Mouse (Mus musculus) ES-E14 (cell line): Measurements from ENCODE around the gene Amdhd2. TPM values are rescaled to one million over a fixed set of nuclear protein-coding genes. Genes with fewer than 3 reads are reported as not detected.

Source experiments
- DNase-seq: peaks from one replicate; pipeline ENCODE4 v3.0.0-alpha.2; 2013; ENCODE audit warnings: low read depth, low spot score
- H3K27ac ChIP-seq: 2 replicates; pipeline ENCODE4 v1.5.1; 2012; ENCODE audit warnings: low read depth, mild to moderate bottlenecking, low read length, moderate library complexity, mixed read lengths; ENCODE audit not compliant: poor library complexity, insufficient read depth, severe bottlenecking
- H3K36me3 ChIP-seq: 2 replicates; pipeline ENCODE4 v1.6.1; 2012; ENCODE audit warnings: mild to moderate bottlenecking, low read length, moderate library complexity, mixed read lengths; ENCODE audit not compliant: control insufficient read depth, poor library complexity, insufficient read depth, severe bottlenecking
- H3K4me1 ChIP-seq, 2 experiments: fragments of 150-350 bp in 1 of 2; sonication (generic) in 1 of 2; 2 replicates each; pipeline ENCODE4 v1.6.1; 2012; ENCODE audit warnings: low read length in 2 of 2, mild to moderate bottlenecking in 1 of 2, mixed read lengths in 1 of 2; ENCODE audit not compliant: control insufficient read depth in 2 of 2, insufficient read depth in 2 of 2, poor library complexity in 1 of 2
- H3K4me3 ChIP-seq, 2 experiments: fragments of 150-350 bp in 1 of 2; sonication (generic) in 1 of 2; 2 replicates each; pipeline ENCODE4 v1.5.1; 2012; ENCODE audit warnings: low read length in 2 of 2, low read depth in 1 of 2, mild to moderate bottlenecking in 1 of 2, mixed read lengths in 1 of 2; ENCODE audit not compliant: insufficient read depth in 1 of 2, poor library complexity in 1 of 2, severe bottlenecking in 1 of 2
- H3K9ac ChIP-seq: 2 replicates; pipeline ENCODE4 v1.6.1; 2012; ENCODE audit warnings: low read depth, mild to moderate bottlenecking, low read length, mixed read lengths; ENCODE audit not compliant: poor library complexity, insufficient read depth, severe bottlenecking
- H3K9me3 ChIP-seq: fragments of 150-350 bp; sonication (generic); 2 replicates; pipeline ENCODE4 v1.6.1; 2012; ENCODE audit warnings: low read depth, mild to moderate bottlenecking, low read length; ENCODE audit not compliant: control insufficient read depth, insufficient read depth
- CHD2 ChIP-seq: IDR thresholded peaks from 2 replicates; pipeline ENCODE4 v1.6.1; 2014; ENCODE audit warnings: mild to moderate bottlenecking, low read depth, low read length, inconsistent platforms
- HCFC1 ChIP-seq: IDR thresholded peaks from 2 replicates; pipeline ENCODE4 v1.6.1; 2012; ENCODE audit warnings: low read length, inconsistent platforms, borderline replicate concordance; ENCODE audit not compliant: insufficient read depth
- MAFK ChIP-seq: IDR thresholded peaks from 2 replicates; pipeline ENCODE4 v1.6.1; 2014; ENCODE audit warnings: mild to moderate bottlenecking, low read depth, low read length, inconsistent platforms; ENCODE audit not compliant: insufficient read depth
- ZC3H11A ChIP-seq: IDR thresholded peaks from 2 replicates; pipeline ENCODE4 v1.6.1; 2012; ENCODE audit warnings: low read depth, mild to moderate bottlenecking, inconsistent platforms, low read length, borderline replicate concordance
- ZNF384 ChIP-seq: IDR thresholded peaks from 2 replicates; pipeline ENCODE4 v1.6.1; 2012; ENCODE audit warnings: low read depth, low read length, inconsistent platforms
- in situ Hi-C, 2 experiments: fragments of 600-800 bp; cut with MboI; formaldehyde crosslinking; loops; one replicate each; pipeline ENCODE4 v1.15.1; 2025; ENCODE audit warnings: low sequenced_read_pairs in 2 of 2, inconsistent platforms in 1 of 2; ENCODE audit not compliant: unreplicated experiment in 2 of 2
- total RNA-seq: library from RNA; depleted of rRNA; stranded (reverse); fragments of 300-350 nt; gene quantifications from 2 replicates; pipeline ENCODE4 v1.2.3, GENCODE M21; 2012

The Amdhd2 gene
- total RNA-seq, 1 experiment, result 28.5 TPM

- in situ Hi-C loops, result no loop called here
Measured at GRCm38 (mm10) chr17:24169317-24170065, 5.9 kb upstream of the Amdhd2 start, which contains the start of gene Atp6v0c. TSS of gene Atp6v0c (minus strand) at chr17:24169702.

GRCm38 (mm10) chr17:24168590-24169277, 5.2 kb upstream of the Amdhd2 start:
- in situ Hi-C loops, result no loop called here
- Histone ChIP-seq H3K9me3 (no peaks in the 10 kb centered on the region), H3K27ac (peak overlapping the region; percentile 96), H3K4me1 (peaks cover 8 to 16% of the 10 kb centered on the region in 2 experiments; a peak in 3 of 4 replicates), H3K36me3 (peaks cover 20% of the 10 kb centered on the region), H3K4me3 (peak overlapping the region; percentile 89 to 94), H3K9ac (peak overlapping the region; percentile 97)
- DNase-seq, result no peak
- no peak for TF ChIP-seq HCFC1
- TF ChIP-seq MAFK, result no peak
- TF ChIP-seq ZNF384, result no peak
- TF ChIP-seq ZC3H11A, result no peak
- no peak for TF ChIP-seq CHD2

More at GRCm38 (mm10) chr17:24169317-24170065, 5.9 kb upstream of the Amdhd2 start, which contains the start of gene Atp6v0c:
- peak within 1 kb of the TSS; percentile 89 to 94 for H3K4me3 ChIP-seq
- peaks cover 18% of the 10 kb centered on the region for H3K36me3 ChIP-seq
- TF ChIP-seq MAFK (no peak), CHD2 (no peak), HCFC1 (no peak), ZC3H11A (no peak), ZNF384 (no peak)
- peak within 1 kb of the TSS; percentile 97 for H3K9ac ChIP-seq
- no peaks in the 10 kb centered on the region for H3K9me3 ChIP-seq
- peaks cover 8 to 16% of the 10 kb centered on the region in 2 experiments; a peak in 3 of 4 replicates for H3K4me1 ChIP-seq
- peak; percentile 95 for DNase-seq
- peak within 1 kb of the TSS; percentile 96 for H3K27ac ChIP-seq

- H3K4me1 ChIP-seq, result peaks cover 8 to 16% of the 10 kb centered on the region in 2 experiments; a peak in 3 of 4 replicates
- H3K4me3 ChIP-seq, result peak overlapping the region; percentile 89 to 94
- no peak overlapping the region for H3K27ac ChIP-seq
- TF ChIP-seq MAFK, result no peak
- no peak for DNase-seq
- in situ Hi-C loops, result no loop called here
- no peaks in the 10 kb centered on the region for H3K9me3 ChIP-seq
- peaks cover 20% of the 10 kb centered on the region for H3K36me3 ChIP-seq
- H3K9ac ChIP-seq, result peak overlapping the region; percentile 97
Measured at GRCm38 (mm10) chr17:24167891-24168505, 4.4 kb upstream of the Amdhd2 start.

GRCm38 (mm10) chr17:24167120-24167519, 3.6 kb upstream of the Amdhd2 start:
- H3K4me3 ChIP-seq, result no peak overlapping the region
- no peak overlapping the region for H3K9ac ChIP-seq

More at GRCm38 (mm10) chr17:24167120-24167519, 3.6 kb upstream of the Amdhd2 start:
- Histone ChIP-seq H3K36me3 (peaks cover 20% of the 10 kb centered on the region), H3K27ac (no peak overlapping the region), H3K9me3 (no peaks in the 10 kb centered on the region), H3K4me1 (peaks cover 8 to 19% of the 10 kb centered on the region in 2 experiments; a peak in 3 of 4 replicates)
- in situ Hi-C loops, result no loop called here
- no peak for DNase-seq
- TF ChIP-seq ZC3H11A (no peak), MAFK (no peak), CHD2 (no peak), HCFC1 (no peak), ZNF384 (no peak)
